Mouse (Mus musculus) MEL (cell line): ENCODE results near the gene Aoah.

Experiments
- CHD1 ChIP-seq: IDR thresholded peaks from 2 replicates; pipeline ENCODE4 v1.6.1; 2012; ENCODE audit warnings: low read depth, mild to moderate bottlenecking, inconsistent platforms, low read length, improper control_type of control experiment
- CHD2 ChIP-seq: IDR thresholded peaks from 2 replicates; pipeline ENCODE4 v1.6.1; 2011; ENCODE audit warnings: low read length, improper control_type of control experiment
- MAX ChIP-seq: IDR thresholded peaks from 2 replicates; pipeline ENCODE4 v1.6.1; 2011; ENCODE audit warnings: low read length, improper control_type of control experiment
- MAZ ChIP-seq: IDR thresholded peaks from 2 replicates; pipeline ENCODE4 v1.6.1; 2012; ENCODE audit warnings: low read depth, mild to moderate bottlenecking, inconsistent platforms, low read length, improper control_type of control experiment
- POLR2A ChIP-seq, 2 experiments: IDR thresholded peaks; 2 replicates each; pipeline ENCODE4 v1.6.1; 2011 to 2012; ENCODE audit warnings: low read length in 2 of 2, mild to moderate bottlenecking in 2 of 2, control low read depth in 1 of 2, improper control_type of control experiment in 1 of 2, low read depth in 1 of 2, moderate library complexity in 1 of 2; ENCODE audit not compliant: control insufficient read depth in 1 of 2, insufficient read depth in 1 of 2, poor library complexity in 1 of 2
- POLR2AphosphoS2 ChIP-seq: IDR thresholded peaks from 2 replicates; pipeline ENCODE4 v1.6.1; 2011; ENCODE audit warnings: low read length, improper control_type of control experiment
- RAD21 ChIP-seq: IDR thresholded peaks from 2 replicates; pipeline ENCODE4 v1.6.1; 2011; ENCODE audit warnings: mild to moderate bottlenecking, low read depth, low read length, improper control_type of control experiment
- SMC3 ChIP-seq: IDR thresholded peaks from 2 replicates; pipeline ENCODE4 v1.6.1; 2011; ENCODE audit warnings: low read depth, low read length, improper control_type of control experiment
- ZNF384 ChIP-seq: IDR thresholded peaks from 2 replicates; pipeline ENCODE4 v1.6.1; 2012; ENCODE audit warnings: low read depth, mild to moderate bottlenecking, inconsistent platforms, low read length, improper control_type of control experiment

DNA sequence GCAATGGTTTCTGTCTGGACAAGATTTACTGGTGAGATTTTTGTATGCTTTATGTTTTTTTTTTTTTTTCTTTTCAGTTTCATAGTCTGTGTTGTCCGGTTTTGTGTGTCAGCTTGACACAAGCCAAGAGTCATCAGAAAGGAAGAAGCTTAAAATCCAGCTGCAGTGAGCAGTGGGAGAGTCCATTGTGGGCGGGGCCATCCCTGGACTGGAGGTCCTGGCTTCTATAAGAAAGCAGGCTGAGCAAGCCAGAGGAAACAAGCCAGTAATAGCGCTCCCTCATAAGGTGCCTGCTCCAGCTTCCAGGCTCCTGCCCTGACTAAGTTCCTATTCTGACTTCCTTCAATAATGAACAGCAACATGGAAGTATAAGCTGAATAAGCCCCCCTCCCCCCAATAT lies 6.7 kb downstream of the Aoah start:
- TF ChIP-seq RAD21 = no peak
- no peak for TF ChIP-seq SMC3
- TF ChIP-seq CHD1 = no peak
- no peak for TF ChIP-seq POLR2A (IDR thresholded peaks at IDR 0.05; ENCODE audit: control insufficient read depth in 1 of 2, insufficient read depth in 1 of 2, low read depth in 1 of 2, low read length in 2 of 2, poor library complexity in 1 of 2)
- no peak for TF ChIP-seq CHD2
- no peak for TF ChIP-seq ZNF384
- no peak for TF ChIP-seq MAX
- TF ChIP-seq POLR2AphosphoS2 = no peak
- no peak for TF ChIP-seq MAZ
